Mouse (Mus musculus) midbrain, embryonic 15.5 days (tissue): ENCODE measurements around the gene Pdap1. TPM values are rescaled to one million over a fixed set of nuclear protein-coding genes. Genes with fewer than 3 reads are reported as not detected.
"Not testable (repeated sequence)": the region's sequence is repeated elsewhere in the genome, so short reads cannot be mapped to it uniquely, and the experiment has no call there.

Experiments
- ATAC-seq: fragments of 200-750 bp; cut with Nextera tagmentation; replicated peaks from 2 replicates; pipeline ENCODE4 v1.8.0; 2017; ENCODE audit warnings: moderate TSS enrichment
- H3K27ac ChIP-seq: fragments of 300-500 bp; sonication (generic); 2 replicates; pipeline ENCODE4 v1.5.1; 2015; ENCODE audit warnings: mild to moderate bottlenecking, inconsistent platforms
- H3K27me3 ChIP-seq: fragments of 300-500 bp; sonication (generic); replicated peaks from 2 replicates; pipeline ENCODE4 v1.6.1; 2015; ENCODE audit warnings: inconsistent platforms
- H3K36me3 ChIP-seq: fragments of 300-500 bp; sonication (generic); replicated peaks from 2 replicates; pipeline ENCODE4 v1.6.1; 2015; ENCODE audit warnings: inconsistent platforms
- H3K4me1 ChIP-seq: fragments of 300-500 bp; sonication (generic); 2 replicates; pipeline ENCODE4 v1.6.1; 2015; ENCODE audit warnings: inconsistent platforms
- H3K4me2 ChIP-seq: fragments of 300-500 bp; sonication (generic); 2 replicates; pipeline ENCODE4 v1.6.1; 2015; ENCODE audit warnings: inconsistent platforms, mild to moderate bottlenecking, moderate library complexity
- H3K4me3 ChIP-seq: fragments of 300-500 bp; sonication (generic); 2 replicates; pipeline ENCODE4 v1.5.1; 2015; ENCODE audit warnings: mild to moderate bottlenecking, inconsistent platforms
- H3K9ac ChIP-seq: fragments of 300-500 bp; sonication (generic); 2 replicates; pipeline ENCODE4 v1.6.1; 2015; ENCODE audit warnings: mild to moderate bottlenecking, inconsistent platforms
- H3K9me3 ChIP-seq: fragments of 300-500 bp; sonication (generic); 2 replicates; pipeline ENCODE4 v1.6.1; 2016; ENCODE audit warnings: inconsistent platforms
- WGBS: fragments of 180-500 bp; shearing (Covaris S2); methylation state at CpG from one replicate; pipeline ENCODE4 v1.1.7; 2015; ENCODE audit warnings: mixed read lengths; 5-methylcytosine and 5-hydroxymethylcytosine counted together
- polyA plus RNA-seq: library from polyadenylated mRNA; unstranded; fragments of >200 nt; fragmentation: Nextera tagmentation; extraction: Ambion mirVana; gene quantifications from 2 replicates; pipeline ENCODE4 v1.2.1, GENCODE M21; 2015

Gene Pdap1
- polyA plus RNA-seq, 1 experiment from 2014 or later: 117 TPM

GRCm38 (mm10) chr5:145100960-145101359 lies 39.1 kb downstream of the Pdap1 start:
- Histone ChIP-seq H3K4me1 (no peaks in the 10 kb centered on the region), H3K4me3 (no peak overlapping the region), H3K27ac (no peak overlapping the region), H3K36me3 (peaks cover 84% of the 10 kb centered on the region), H3K9me3 (no peaks in the 10 kb centered on the region), H3K9ac (no peak overlapping the region), H3K4me2 (no peak overlapping the region), H3K27me3 (no peaks in the 10 kb centered on the region)
- ATAC-seq: no peak
- WGBS: 98% methylated on average over 9 of the region's 9 CpGs

GRCm38 (mm10) chr5:145098340-145098821 lies 41.7 kb downstream of the Pdap1 start:
- H3K4me3 ChIP-seq: no peak overlapping the region
- peaks cover 70% of the 10 kb centered on the region for H3K36me3 ChIP-seq
- H3K9me3 ChIP-seq: no peaks in the 10 kb centered on the region
- no peak overlapping the region for H3K27ac ChIP-seq
- WGBS: 93% methylated on average over 10 of the region's 10 CpGs
- H3K9ac ChIP-seq: no peak overlapping the region
- H3K4me1 ChIP-seq: no peaks in the 10 kb centered on the region
- ATAC-seq: no peak
- H3K4me2 ChIP-seq: no peak overlapping the region
- H3K27me3 ChIP-seq: no peaks in the 10 kb centered on the region

- WGBS: 93% methylated on average over 4 of the region's 4 CpGs
- peaks cover 70% of the 10 kb centered on the region for H3K36me3 ChIP-seq
- H3K9ac ChIP-seq: no peak overlapping the region
- H3K9me3 ChIP-seq: no peaks in the 10 kb centered on the region
- H3K4me1 ChIP-seq: no peaks in the 10 kb centered on the region
- no peak overlapping the region for H3K4me3 ChIP-seq
- ATAC-seq: no peak
- no peaks in the 10 kb centered on the region for H3K27me3 ChIP-seq
- no peak overlapping the region for H3K27ac ChIP-seq
- H3K4me2 ChIP-seq: no peak overlapping the region
Measured at GRCm38 (mm10) chr5:145096195-145096594, 43.8 kb downstream of the Pdap1 start.

- Histone ChIP-seq H3K9me3 (no peaks in the 10 kb centered on the region), H3K27ac (no peak overlapping the region), H3K36me3 (peaks cover 16% of the 10 kb centered on the region), H3K4me1 (peaks cover 9% of the 10 kb centered on the region), H3K4me2 (no peak overlapping the region), H3K4me3 (no peak overlapping the region), H3K27me3 (no peaks in the 10 kb centered on the region), H3K9ac (no peak overlapping the region)
- no peak for ATAC-seq
- WGBS: 92% methylated on average over 3 of the region's 3 CpGs
Measured at GRCm38 (mm10) chr5:145089878-145090277, 50.2 kb downstream of the Pdap1 start.

GRCm38 (mm10) chr5:145088186-145088585 lies 51.9 kb downstream of the Pdap1 start:
- peaks cover 11% of the 10 kb centered on the region for H3K36me3 ChIP-seq
- no peak for ATAC-seq
- H3K9ac ChIP-seq: no peak overlapping the region
- peaks cover 16% of the 10 kb centered on the region for H3K4me1 ChIP-seq
- no peak overlapping the region for H3K4me2 ChIP-seq
- no peaks in the 10 kb centered on the region for H3K9me3 ChIP-seq
- no peak overlapping the region for H3K4me3 ChIP-seq
- WGBS: 100% methylated on average over 2 of the region's 2 CpGs
- no peak overlapping the region for H3K27ac ChIP-seq
- no peaks in the 10 kb centered on the region for H3K27me3 ChIP-seq

GRCm38 (mm10) chr5:145084822-145085221 lies 55.2 kb downstream of the Pdap1 start:
- Histone ChIP-seq H3K27ac (no peak overlapping the region), H3K4me2 (peak overlapping the region; percentile 81), H3K36me3 (no peaks in the 10 kb centered on the region), H3K9me3 (no peaks in the 10 kb centered on the region), H3K9ac (peak overlapping the region; percentile 96; the same call in 1 of the 2 replicates), H3K4me3 (peak overlapping the region; percentile 96), H3K4me1 (peaks cover 16% of the 10 kb centered on the region), H3K27me3 (no peaks in the 10 kb centered on the region)
- no peak for ATAC-seq
- WGBS: 70% methylated on average over 2 of the region's 2 CpGs

- H3K4me3 ChIP-seq: peak within 1 kb of the TSS; percentile 96
- H3K27ac ChIP-seq: peak within 1 kb of the TSS; percentile 89
- no peaks in the 10 kb centered on the region for H3K9me3 ChIP-seq
- H3K9ac ChIP-seq: peak within 1 kb of the TSS; percentile 96
- H3K4me1 ChIP-seq: peaks cover 16% of the 10 kb centered on the region
- 1% methylated on average over 54 of the region's 54 CpGs for WGBS
- peak; percentile 97 for ATAC-seq
- no peaks in the 10 kb centered on the region for H3K36me3 ChIP-seq
- H3K27me3 ChIP-seq: no peaks in the 10 kb centered on the region
- peak within 1 kb of the TSS; percentile 81 for H3K4me2 ChIP-seq
Measured at GRCm38 (mm10) chr5:145083632-145084451, 56.2 kb downstream of the Pdap1 start, which contains the start of the genes Arpc1a and Kpna7. Gene Arpc1a (plus strand): TSS chr5:145083830. Gene Kpna7 (minus strand): TSS chr5:145084030.

- peak; percentile 61 for ATAC-seq
- not testable (repeated sequence) for H3K36me3 ChIP-seq, H3K9me3 ChIP-seq, H3K27me3 ChIP-seq
- Histone ChIP-seq H3K27ac (peak overlapping the region; percentile 89), H3K4me1 (peaks cover 16% of the 10 kb centered on the region), H3K4me3 (peak overlapping the region; percentile 96), H3K4me2 (peak overlapping the region; percentile 81), H3K9ac (peak overlapping the region; percentile 96)
- WGBS: 51% methylated on average over 6 of the region's 6 CpGs
Measured at GRCm38 (mm10) chr5:145083201-145083600, 56.8 kb downstream of the Pdap1 start.

GRCm38 (mm10) chr5:145081866-145082613 lies 58.0 kb downstream of the Pdap1 start:
- ATAC-seq: no peak
- WGBS: 91% methylated on average over 10 of the region's 10 CpGs
- Histone ChIP-seq H3K9me3 (no peaks in the 10 kb centered on the region), H3K4me3 (no peak overlapping the region), H3K27ac (no peak overlapping the region), H3K27me3 (no peaks in the 10 kb centered on the region), H3K4me1 (peaks cover 16% of the 10 kb centered on the region), H3K36me3 (no peaks in the 10 kb centered on the region), H3K4me2 (no peak overlapping the region), H3K9ac (no peak overlapping the region)

Other genes starting within 250 kb of the Pdap1 start
- 38.5 and 44.2 TPM in 2 replicates for gene Smurf1, start 174.4 kb downstream of the Pdap1 start, polyA plus RNA-seq
- gene Gm4871, start 107.5 kb downstream of the Pdap1 start, polyA plus RNA-seq: not detected in 2 replicates
- not detected in 2 replicates for gene 1700018F24Rik, start 97.2 kb downstream of the Pdap1 start, polyA plus RNA-seq
- gene Arpc1a, start 56.4 kb downstream of the Pdap1 start, polyA plus RNA-seq: 251 and 263 TPM in 2 replicates
- gene Kpna7, start 56.2 kb downstream of the Pdap1 start, polyA plus RNA-seq: not detected in 2 replicates
- gene Arpc1b, start 26.0 kb downstream of the Pdap1 start, polyA plus RNA-seq: 59.5 and 73.1 TPM in 2 replicates
- gene Bud31, start 124 bp upstream of the Pdap1 start, polyA plus RNA-seq: 175 and 176 TPM in 2 replicates
- gene Ptcd1, start 26.9 kb upstream of the Pdap1 start, polyA plus RNA-seq: 25.0 and 26.5 TPM in 2 replicates
- 53.6 and 57.7 TPM in 2 replicates for gene Cpsf4, start 27.0 kb upstream of the Pdap1 start, polyA plus RNA-seq
- gene Atp5j2, start 51.8 kb upstream of the Pdap1 start, polyA plus RNA-seq: 604 and 630 TPM in 2 replicates
- gene Zkscan14, start 61.6 kb upstream of the Pdap1 start, polyA plus RNA-seq: 15.7 and 17.0 TPM in 2 replicates
- gene Zkscan5, start 64.3 kb upstream of the Pdap1 start, polyA plus RNA-seq: 16.2 and 17.2 TPM in 2 replicates
- gene Zfp655, start 91.5 kb upstream of the Pdap1 start, polyA plus RNA-seq: 31.4 and 34.1 TPM in 2 replicates
- gene Zscan25, start 140.3 kb upstream of the Pdap1 start, polyA plus RNA-seq: 0.43 and 1.2 TPM in 2 replicates
- gene Cyp3a57, start 205.0 kb upstream of the Pdap1 start, polyA plus RNA-seq: not detected in 2 replicates